11 mouse cellular contexts compared by ENCODE assay signal in the genomic region with DNA sequence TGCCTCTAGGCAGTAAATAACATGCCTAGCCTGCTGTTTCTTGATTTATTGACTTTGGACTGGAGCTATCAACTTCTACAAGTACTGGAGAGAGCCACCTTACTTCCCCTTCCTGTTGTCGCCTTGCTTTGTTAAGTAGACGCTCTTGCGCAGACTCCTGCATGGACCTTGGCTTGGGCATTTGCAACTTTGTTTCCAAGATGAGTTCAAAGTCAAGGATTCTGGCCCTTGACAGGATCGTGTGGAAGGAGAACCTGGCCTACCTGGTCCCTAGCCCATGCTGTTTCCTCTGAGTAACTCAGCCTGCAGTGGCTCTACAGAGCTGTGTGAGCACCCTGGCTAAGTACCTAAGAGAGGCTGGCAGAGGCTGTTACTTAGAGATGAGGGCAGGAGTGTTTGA. TPM values are rescaled to one million over a fixed set of nuclear protein-coding genes. Genes with fewer than 3 reads are reported as not detected.
A peak's percentile ranks its signal among the peaks of the same experiment; 100 is the strongest.
DNase-seq lines count a peak whose midpoint lies in the region; ATAC-seq lines count a peak whose summit lies in the region.
"Had no signal": no experiment of that assay in that cellular context is flagged by ENCODE, and none has a peak within 500 bp of the region (broad histone marks: within the 10 kb centered on the region; RNA-seq: fewer than 3 reads in every experiment).

No protein-coding gene starts in this region.

- H3K4me1 ChIP-seq in liver, embryonic 11.5 days (replicated peaks; ENCODE audit: control insufficient read depth, insufficient read depth, low read length) = peaks cover 41% of the 10 kb centered on the region

- DNase-seq in adrenal gland, adult 2 months = peak; percentile 20
- no peak for DNase-seq in adrenal gland, postnatal 25 days
- no peak for DNase-seq in liver, embryonic 11.5 days (ENCODE audit: low spot score)
- DNase-seq in lung, postnatal 36 days = peak; percentile 68
- DNase-seq in retina, embryonic 14.5 days (ENCODE audit: low spot score) = no peak
- no peak for DNase-seq in spleen, adult 18-20 months
- no peak for DNase-seq in frontal cortex, postnatal 14 days (ENCODE audit: low spot score in 2 of 2)

- 39% methylated on average over 4 of the region's 4 CpGs for WGBS in liver, embryonic 11.5 days

- peak overlapping the region; percentile 23; the same call in 1 of the 2 replicates for H3K9ac ChIP-seq in liver, embryonic 11.5 days (ENCODE audit: low read depth, low read length)
- H3K9ac ChIP-seq: heart, embryonic 15.5 days; lung, embryonic 14.5 days had no signal

- ATAC-seq in granulocyte monocyte progenitor cell, adult 5-6 weeks (replicated peaks; ENCODE audit: poor library complexity, severe bottlenecking) = peak; percentile 47; the same call in 1 of the 2 replicates
- ATAC-seq in liver, embryonic 11.5 days (replicated peaks; ENCODE audit: low FRiP score) = no peak
- ATAC-seq: hindbrain, embryonic 16.5 days had no signal

- peak overlapping the region; percentile 61 for H3K27ac ChIP-seq in liver, embryonic 11.5 days (ENCODE audit: low read depth, low read length)
- H3K27ac ChIP-seq: heart, embryonic 15.5 days had no signal

- H3K4me2 ChIP-seq in liver, embryonic 11.5 days = no peak overlapping the region
- H3K4me2 ChIP-seq: heart, embryonic 15.5 days; lung, embryonic 14.5 days had no signal

- no peak overlapping the region for H3K4me3 ChIP-seq in liver, embryonic 11.5 days (ENCODE audit: low read depth, low read length)
- H3K4me3 ChIP-seq: heart, embryonic 15.5 days had no signal

- H3K36me3 ChIP-seq in liver, embryonic 11.5 days (ENCODE audit: control insufficient read depth, insufficient read depth, low read length) = no peaks in the 10 kb centered on the region
- H3K36me3 ChIP-seq: heart, embryonic 15.5 days had no signal

- no peaks in the 10 kb centered on the region for H3K9me3 ChIP-seq in liver, embryonic 11.5 days (ENCODE audit: control insufficient read depth, low read length)
- H3K9me3 ChIP-seq: heart, embryonic 15.5 days had no signal

- no peaks in the 10 kb centered on the region for H3K27me3 ChIP-seq in liver, embryonic 11.5 days (replicated peaks; ENCODE audit: control insufficient read depth, insufficient read depth, low read length)
- H3K27me3 ChIP-seq: heart, embryonic 15.5 days had no signal

RNA-seq across cellular contexts. Expression of gene Adgrg1, which starts 7.5 kb away (rescaled TPM):
- 10 to 100 TPM; 17.3 to 24.3 TPM for total RNA-seq in adrenal gland, adult 2 months (2021)
- polyA plus RNA-seq in adrenal gland, adult 2 months (2012; rRNA removed) = 40.2 and 56.5 TPM in 2 replicates
- total RNA-seq in adrenal gland, postnatal 25 days (2021) = 11.7 and 20.7 TPM in 2 replicates
- 115 and 208 TPM in 2 replicates for total RNA-seq in granulocyte monocyte progenitor cell, adult 5-6 weeks (2014; fragmentation: Nextera tagmentation)
- total RNA-seq in granulocyte monocyte progenitor cell, adult 5-6 weeks (2017) = 50.3 and 50.9 TPM in 2 replicates
- 125 and 137 TPM in 2 replicates for polyA plus RNA-seq in liver, embryonic 11.5 days (2014; fragmentation: Nextera tagmentation; extraction: Ambion mirVana)

RNA-seq across cellular contexts. Expression of gene Adgrg5, which starts 43.6 kb away (rescaled TPM):
- total RNA-seq in adrenal gland, adult 2 months (2021) = 1 to 10 TPM; 1.1 to 1.3 TPM
- polyA plus RNA-seq in adrenal gland, adult 2 months (2012; rRNA removed) = 1.8 and 2.0 TPM in 2 replicates
- 0.33 and 0.76 TPM in 2 replicates for total RNA-seq in adrenal gland, postnatal 25 days (2021)
- not detected in 2 replicates for total RNA-seq in granulocyte monocyte progenitor cell, adult 5-6 weeks (2014; fragmentation: Nextera tagmentation)
- not detected in 2 replicates for total RNA-seq in granulocyte monocyte progenitor cell, adult 5-6 weeks (2017)
- 1.9 and 2.0 TPM in 2 replicates for polyA plus RNA-seq in liver, embryonic 11.5 days (2014; fragmentation: Nextera tagmentation; extraction: Ambion mirVana)

RNA-seq across cellular contexts. Expression of gene Ccdc102a, which starts 49.2 kb away (rescaled TPM):
- 10 to 100 TPM in 1 of 2 experiments, 1 to 10 TPM in 1; 7.3 to 12.5 TPM for total RNA-seq in adrenal gland, adult 2 months (2021)
- polyA plus RNA-seq in adrenal gland, adult 2 months (2012; rRNA removed) = 16.5 and 20.4 TPM in 2 replicates
- total RNA-seq in adrenal gland, postnatal 25 days (2021) = 7.7 and 8.8 TPM in 2 replicates
- total RNA-seq in granulocyte monocyte progenitor cell, adult 5-6 weeks (2014; fragmentation: Nextera tagmentation) = not detected in 2 replicates
- total RNA-seq in granulocyte monocyte progenitor cell, adult 5-6 weeks (2017) = 0.34 and 1.5 TPM in 2 replicates
- polyA plus RNA-seq in liver, embryonic 11.5 days (2014; fragmentation: Nextera tagmentation; extraction: Ambion mirVana) = 16.4 and 17.6 TPM in 2 replicates

RNA-seq across cellular contexts. Expression of gene Adgrg3, which starts 50.4 kb away (rescaled TPM):
- 1 to 10 TPM; 2.0 to 2.8 TPM for total RNA-seq in adrenal gland, adult 2 months (2021)
- 9.1 and 11.2 TPM in 2 replicates for polyA plus RNA-seq in adrenal gland, adult 2 months (2012; rRNA removed)
- 3.0 and 4.2 TPM in 2 replicates for total RNA-seq in adrenal gland, postnatal 25 days (2021)
- 142 and 175 TPM in 2 replicates for total RNA-seq in granulocyte monocyte progenitor cell, adult 5-6 weeks (2014; fragmentation: Nextera tagmentation)
- total RNA-seq in granulocyte monocyte progenitor cell, adult 5-6 weeks (2017) = 170 and 173 TPM in 2 replicates
- polyA plus RNA-seq in liver, embryonic 11.5 days (2014; fragmentation: Nextera tagmentation; extraction: Ambion mirVana) = 11.8 and 11.9 TPM in 2 replicates

Comparison
In these comparisons a context has a peak if more than half of its experiments do, and no peak if none do; other contexts are left out.
1. DNase-seq: peak in adrenal gland, adult 2 months (single experiment) and lung, postnatal 36 days (single experiment); none in adrenal gland, postnatal 25 days (single experiment), liver, embryonic 11.5 days (single experiment), retina, embryonic 14.5 days (single experiment), spleen, adult 18-20 months (0 of 2) and frontal cortex, postnatal 14 days (0 of 2).